Mouse (Mus musculus): ENCODE measurements around the gene Tkfc.
A peak's percentile ranks its signal among the peaks of the same experiment; 100 is the strongest.

The Tkfc gene

DNA sequence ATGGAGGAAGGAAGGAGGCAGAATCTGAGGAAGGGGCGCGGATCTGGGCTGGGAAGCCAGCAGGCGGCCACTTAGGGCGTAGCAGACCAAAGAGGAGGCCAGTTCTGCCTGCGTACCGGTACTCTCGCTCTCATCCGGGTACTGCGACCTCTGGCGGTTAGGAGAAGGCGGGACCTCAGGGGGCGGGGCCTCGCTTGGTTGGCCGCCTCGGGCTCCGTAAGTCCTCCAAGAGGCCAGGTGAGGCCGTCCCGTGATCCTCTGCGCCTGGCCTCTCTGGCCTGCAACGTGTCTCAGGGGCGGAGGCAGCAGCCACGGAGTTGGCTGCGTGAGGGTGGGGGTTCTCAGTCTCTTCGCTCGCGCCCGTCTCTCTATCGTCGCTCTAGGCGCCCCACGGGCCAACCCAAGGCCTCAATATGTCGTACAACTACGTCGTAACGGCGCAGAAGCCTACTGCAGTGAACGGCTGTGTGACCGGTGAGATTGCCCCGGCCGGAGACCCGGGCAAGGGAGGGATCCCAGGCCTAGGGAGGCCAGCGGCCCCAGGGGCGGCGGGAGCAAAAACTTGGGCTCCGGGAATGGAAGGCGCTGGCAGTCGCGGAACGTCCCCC lies at the start of gene Tkfc, which contains the start of gene Ddb1:
Gene Tkfc (minus strand): TSS at position 362 of the 608 bp plus-strand sequence.
Gene Ddb1 (plus strand): TSS at position 35 of the 608 bp plus-strand sequence.
- peak; percentile 99 for DNase-seq (ENCODE audit: low spot score)

- DNase-seq (ENCODE audit: low spot score), result no peak
Measured at GRCm38 (mm10) chr19:10648156-10648555, 42.7 kb upstream of the Tkfc start.

GRCm38 (mm10) chr19:10645616-10646015 lies 40.2 kb upstream of the Tkfc start:
- DNase-seq (ENCODE audit: low spot score), result no peak

GRCm38 (mm10) chr19:10640589-10641378 lies 35.3 kb upstream of the Tkfc start:
- DNase-seq (ENCODE audit: low spot score), result no peak

GRCm38 (mm10) chr19:10640080-10640479 lies 34.6 kb upstream of the Tkfc start:
- no peak for DNase-seq (ENCODE audit: low spot score)

DNA sequence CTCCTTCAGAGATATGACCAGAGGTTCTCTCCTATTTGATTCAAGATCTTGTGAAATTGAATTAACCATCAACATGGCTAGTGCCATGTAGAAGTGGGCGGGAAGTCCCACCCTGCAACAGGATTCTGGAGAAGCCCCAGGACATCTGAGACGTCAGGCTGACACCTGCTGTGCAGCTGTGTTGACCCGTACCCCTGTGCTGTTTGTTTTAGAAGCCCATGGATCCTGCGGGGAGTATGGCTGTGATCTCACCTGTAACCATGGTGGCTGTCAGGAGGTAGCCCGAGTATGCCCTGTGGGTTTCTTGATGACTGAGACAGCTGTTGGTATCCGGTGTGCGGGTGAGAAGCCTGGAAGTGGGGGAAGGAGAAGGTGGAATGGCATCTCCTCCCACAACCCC lies 32.4 kb upstream of the Tkfc start:
- DNase-seq (ENCODE audit: low spot score), result no peak

GRCm38 (mm10) chr19:10634872-10635318 lies 29.4 kb upstream of the Tkfc start:
- DNase-seq (ENCODE audit: low spot score), result peak; percentile 30

- no peak for DNase-seq (ENCODE audit: low spot score)
Measured at GRCm38 (mm10) chr19:10634106-10634871, 28.8 kb upstream of the Tkfc start, which contains the start of gene Vwce. Gene Vwce (plus strand): TSS chr19:10634213.

GRCm38 (mm10) chr19:10608573-10609240 lies 3.3 kb upstream of the Tkfc start:
- DNase-seq (ENCODE audit: low spot score), result no peak

GRCm38 (mm10) chr19:10605901-10606622 lies 608 bp upstream of the Tkfc start:
- DNase-seq (ENCODE audit: low spot score), result no peak

DNA sequence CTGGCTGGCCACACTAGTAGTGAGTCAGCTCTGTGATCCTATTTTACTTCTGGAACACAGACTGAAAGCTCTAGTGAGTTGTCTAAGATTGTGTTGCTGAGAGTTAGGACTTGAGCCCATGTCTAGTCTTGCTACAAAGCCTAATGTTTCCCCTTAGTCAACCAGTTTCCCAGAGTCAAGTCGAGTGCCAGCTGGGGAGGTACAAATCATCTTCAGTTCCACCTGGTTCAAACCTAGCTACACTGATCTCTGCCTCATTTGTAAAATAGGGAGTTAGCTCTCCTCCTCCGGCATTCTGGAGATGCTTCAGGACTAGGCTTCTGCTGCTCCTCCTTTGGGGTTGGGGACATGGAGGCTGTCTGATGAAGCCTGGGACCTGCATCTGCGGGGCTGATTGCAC lies 920 bp downstream of the Tkfc start:
- DNase-seq (ENCODE audit: low spot score), result no peak

DNA sequence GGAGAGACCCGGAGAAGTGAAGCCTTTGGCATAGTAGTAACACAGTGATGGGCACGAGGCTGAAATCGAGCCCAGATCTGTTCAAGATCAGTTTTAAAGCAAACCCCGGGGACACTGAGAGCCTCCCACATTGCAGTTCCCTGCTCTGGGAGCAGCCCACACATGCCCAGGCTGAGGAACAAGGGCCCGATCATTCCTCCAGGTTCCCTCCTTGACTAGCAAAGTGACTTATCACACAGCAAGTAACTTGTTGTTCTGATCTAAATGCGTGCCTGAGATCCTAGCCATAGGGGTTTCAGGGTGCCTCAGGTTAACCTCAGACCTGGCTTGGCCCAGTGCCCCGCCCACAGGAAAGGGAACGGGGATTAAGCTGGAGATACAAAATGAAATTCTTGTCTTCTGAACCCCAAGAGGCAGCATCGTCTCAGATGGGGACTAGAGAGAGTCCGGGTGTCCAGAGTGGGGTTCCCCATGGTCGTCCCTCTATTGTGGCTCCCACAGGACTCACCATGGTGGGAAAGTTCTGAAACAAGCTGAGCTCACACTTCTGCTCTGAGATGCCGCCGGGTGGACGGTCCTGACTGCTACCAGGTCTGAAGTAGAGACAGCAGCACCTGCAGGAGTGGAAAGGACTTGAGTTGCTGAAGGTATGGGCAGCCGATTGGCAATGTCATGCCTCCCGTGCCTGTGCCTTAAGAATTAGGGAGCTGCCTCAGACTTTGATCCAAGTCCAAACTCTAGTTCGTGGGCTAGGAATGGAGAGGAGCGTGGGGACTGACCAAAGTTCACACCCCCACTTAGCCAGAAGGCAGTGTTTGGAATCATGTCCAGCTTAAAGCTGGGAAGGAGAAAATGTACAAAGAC lies 1.6 kb downstream of the Tkfc start:
- peak; percentile 76 for DNase-seq (ENCODE audit: low spot score)

DNA sequence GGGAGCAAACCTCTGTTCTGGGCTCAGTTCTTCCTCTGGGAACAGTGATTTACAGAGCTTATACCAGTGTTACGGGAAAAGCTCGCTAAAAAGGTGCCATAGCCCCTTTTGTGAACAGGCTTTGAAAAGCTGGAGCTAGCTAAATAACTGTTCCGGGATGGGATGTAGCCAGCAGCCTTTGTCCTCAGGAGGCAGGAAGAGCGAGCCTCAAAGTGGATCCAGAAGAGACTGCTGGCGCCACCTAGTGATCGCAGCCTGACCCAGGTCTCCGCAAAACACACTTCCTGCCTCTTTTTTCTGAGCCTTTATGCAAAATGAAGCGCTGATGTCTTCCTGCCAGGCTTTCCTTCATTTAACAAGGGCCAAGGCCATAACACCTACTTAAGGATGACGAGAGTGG lies 2.7 kb downstream of the Tkfc start:
- peak; percentile 76 for DNase-seq (ENCODE audit: low spot score)

DNA sequence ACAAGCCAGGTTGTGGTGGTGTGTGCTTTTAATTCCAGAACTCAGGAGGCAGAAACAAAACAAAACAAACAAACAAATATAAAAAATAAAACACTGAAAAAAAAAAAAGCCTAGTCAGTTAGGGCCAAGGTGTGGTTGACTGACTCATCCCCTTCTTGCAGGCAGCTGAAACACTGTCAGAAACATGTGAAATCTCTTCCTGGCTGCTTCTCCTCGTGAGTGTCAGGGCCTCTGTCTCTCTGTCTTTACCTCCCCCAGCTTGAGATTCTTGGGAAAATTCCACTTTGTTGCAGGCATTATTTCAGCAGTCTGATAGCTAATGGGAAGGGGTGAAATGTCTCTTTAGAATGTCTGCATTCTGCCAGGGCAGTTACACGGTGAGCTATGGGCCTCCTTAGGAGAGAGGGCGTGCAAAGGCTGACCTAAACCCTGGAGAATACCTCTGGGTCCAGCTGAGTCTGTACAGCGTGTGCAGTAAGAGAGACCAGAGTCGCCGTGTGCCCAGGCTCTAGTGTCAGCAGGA lies 3.1 kb downstream of the Tkfc start:
- DNase-seq (ENCODE audit: low spot score), result no peak

DNA sequence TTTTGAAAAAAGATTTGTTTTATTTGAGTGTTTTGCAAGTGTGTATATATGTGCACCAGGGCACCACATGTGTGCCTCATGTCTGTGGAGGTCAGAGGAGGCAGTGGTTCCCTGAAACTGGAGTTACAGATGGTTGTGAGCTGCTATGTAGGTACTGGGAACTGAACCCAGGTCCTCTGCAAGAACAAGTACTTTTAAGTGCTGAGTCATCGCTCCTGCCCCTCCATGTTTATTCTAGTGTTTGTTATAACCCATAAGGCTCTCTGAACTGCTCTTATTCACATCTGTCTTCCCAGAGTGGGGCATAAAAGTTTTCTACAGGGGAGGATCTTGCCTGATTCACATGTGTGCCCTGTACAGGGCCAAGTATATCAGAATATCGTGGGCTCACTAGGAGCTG lies 5.8 kb downstream of the Tkfc start:
- no peak for DNase-seq (ENCODE audit: low spot score)

DNA sequence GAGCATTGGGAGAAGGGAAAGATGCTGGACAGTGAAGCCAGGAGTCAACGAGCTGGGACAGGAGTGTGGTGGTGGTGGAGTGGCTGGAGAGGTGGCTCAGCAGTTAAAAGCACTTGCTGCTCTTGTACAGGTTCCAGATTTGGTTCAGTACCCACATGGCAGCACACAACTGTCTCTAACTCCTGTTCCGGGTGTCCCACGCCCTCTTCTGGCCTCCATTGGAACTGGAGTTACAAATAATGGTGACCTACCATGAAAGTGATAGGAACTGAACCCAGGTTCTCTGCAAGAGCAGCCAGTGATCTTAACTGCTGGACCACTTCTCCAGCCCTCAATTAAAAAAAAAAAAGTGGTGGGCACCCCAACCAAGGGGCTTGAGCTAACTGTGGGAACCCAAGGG lies 7.3 kb downstream of the Tkfc start:
- DNase-seq (ENCODE audit: low spot score), result no peak

GRCm38 (mm10) chr19:10591659-10592377 lies 13.6 kb downstream of the Tkfc start:
- DNase-seq (ENCODE audit: low spot score), result no peak

DNA sequence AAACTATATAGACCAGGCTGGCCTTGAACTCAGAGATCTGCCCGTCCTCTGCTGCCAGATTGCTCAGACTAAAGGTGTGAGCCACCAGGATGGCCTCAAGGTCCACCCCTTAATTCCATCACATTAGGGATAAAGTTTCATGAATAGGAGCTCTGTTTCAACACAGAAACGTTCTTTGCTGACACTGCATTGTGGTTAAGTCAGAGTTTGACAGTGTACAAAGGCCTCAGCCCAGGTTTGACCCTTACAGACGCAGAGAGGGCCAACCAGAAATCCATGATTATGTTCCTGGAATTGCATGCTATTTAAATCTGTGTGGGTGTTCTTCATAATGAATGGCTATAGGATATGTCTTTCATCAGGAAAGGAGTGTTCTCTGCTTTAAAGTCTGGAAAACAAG lies 15.2 kb downstream of the Tkfc start:
- DNase-seq (ENCODE audit: low spot score), result no peak

GRCm38 (mm10) chr19:10589127-10589857 lies 16.2 kb downstream of the Tkfc start:
- no peak for DNase-seq (ENCODE audit: low spot score)

All from testis, postnatal 14 days (tissue).